Mouse (Mus musculus) liver, embryonic 13.5 days (tissue): ENCODE results near the gene Suclg2. TPM values are rescaled to one million over a fixed set of nuclear protein-coding genes. Genes with fewer than 3 reads are reported as not detected.

Source experiments
- ATAC-seq: fragments of 200-750 bp; cut with Nextera tagmentation; 2 replicates; pipeline ENCODE4 v1.8.0; 2017; ENCODE audit warnings: low read depth, mild to moderate bottlenecking, moderate number of reproducible peaks, moderate library complexity
- DNase-seq: peaks from one replicate; pipeline ENCODE4 v3.0.0; 2022
- H3K27ac ChIP-seq: fragments of 300-500 bp; sonication (generic); 2 replicates; pipeline ENCODE4 v1.5.1; 2015; ENCODE audit warnings: moderate library complexity, mild to moderate bottlenecking, inconsistent platforms
- H3K27me3 ChIP-seq: fragments of 300-500 bp; sonication (generic); 2 replicates; pipeline ENCODE4 v1.6.1; 2015; ENCODE audit warnings: mild to moderate bottlenecking, inconsistent platforms
- H3K36me3 ChIP-seq: fragments of 300-500 bp; sonication (generic); 2 replicates; pipeline ENCODE4 v1.6.1; 2015; ENCODE audit warnings: mild to moderate bottlenecking, inconsistent platforms
- H3K4me1 ChIP-seq: fragments of 300-500 bp; sonication (generic); replicated peaks from 2 replicates; pipeline ENCODE4 v1.6.1; 2015; ENCODE audit warnings: inconsistent platforms
- H3K4me2 ChIP-seq: fragments of 300-500 bp; sonication (generic); 2 replicates; pipeline ENCODE4 v1.6.1; 2015; ENCODE audit warnings: inconsistent platforms, mild to moderate bottlenecking, moderate library complexity
- H3K4me3 ChIP-seq: fragments of 300-500 bp; sonication (generic); replicated peaks from 2 replicates; pipeline ENCODE4 v1.5.1; 2015; ENCODE audit warnings: mild to moderate bottlenecking, inconsistent platforms
- H3K9ac ChIP-seq: fragments of 300-500 bp; sonication (generic); 2 replicates; pipeline ENCODE4 v1.6.1; 2015; ENCODE audit warnings: mild to moderate bottlenecking, inconsistent platforms
- H3K9me3 ChIP-seq: fragments of 300-500 bp; sonication (generic); replicated peaks from 2 replicates; pipeline ENCODE4 v1.6.1; 2016; ENCODE audit warnings: inconsistent platforms
- WGBS: fragments of 180-500 bp; shearing (Covaris S2); methylation state at CpG from one replicate; pipeline ENCODE4 v1.1.7; 2015; ENCODE audit not compliant: insufficient replicate concordance; 5-methylcytosine and 5-hydroxymethylcytosine counted together
- polyA plus RNA-seq: library from polyadenylated mRNA; unstranded; fragments of >200 nt; fragmentation: Nextera tagmentation; extraction: Ambion mirVana; gene quantifications from 2 replicates; pipeline ENCODE4 v1.2.1, GENCODE M21; 2015

Gene Suclg2
- polyA plus RNA-seq, 1 experiment from 2014 or later: 40.6 TPM

DNA sequence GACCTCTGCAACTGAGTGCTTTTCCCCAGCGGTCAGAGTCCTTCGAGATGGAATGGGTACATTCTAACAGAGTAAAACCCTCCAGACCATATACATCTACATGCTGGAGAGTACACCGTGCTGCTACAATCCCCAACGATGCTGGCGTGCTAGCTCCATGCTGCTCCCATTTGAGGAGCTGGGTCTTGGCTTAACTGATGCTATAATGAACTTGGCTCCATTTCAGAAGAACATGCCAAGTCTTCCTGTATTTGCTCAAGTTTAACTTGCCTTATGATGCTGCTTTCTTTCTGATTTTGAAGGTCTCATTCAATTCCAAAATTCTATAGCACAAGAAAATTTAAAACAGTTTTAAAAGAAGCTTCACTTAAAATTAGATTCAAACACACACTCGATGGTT lies 162.3 kb downstream of the Suclg2 start:
- DNase-seq: no peak
- H3K27me3 ChIP-seq: no peaks in the 10 kb centered on the region
- H3K27ac ChIP-seq: no peak overlapping the region
- no peak overlapping the region for H3K9ac ChIP-seq
- no peak overlapping the region for H3K4me2 ChIP-seq
- no peaks in the 10 kb centered on the region for H3K9me3 ChIP-seq
- 75% methylated on average over 6 of the region's 6 CpGs for WGBS
- H3K36me3 ChIP-seq: no peaks in the 10 kb centered on the region
- no peak overlapping the region for H3K4me3 ChIP-seq
- H3K4me1 ChIP-seq: no peaks in the 10 kb centered on the region
- ATAC-seq: no peak

DNA sequence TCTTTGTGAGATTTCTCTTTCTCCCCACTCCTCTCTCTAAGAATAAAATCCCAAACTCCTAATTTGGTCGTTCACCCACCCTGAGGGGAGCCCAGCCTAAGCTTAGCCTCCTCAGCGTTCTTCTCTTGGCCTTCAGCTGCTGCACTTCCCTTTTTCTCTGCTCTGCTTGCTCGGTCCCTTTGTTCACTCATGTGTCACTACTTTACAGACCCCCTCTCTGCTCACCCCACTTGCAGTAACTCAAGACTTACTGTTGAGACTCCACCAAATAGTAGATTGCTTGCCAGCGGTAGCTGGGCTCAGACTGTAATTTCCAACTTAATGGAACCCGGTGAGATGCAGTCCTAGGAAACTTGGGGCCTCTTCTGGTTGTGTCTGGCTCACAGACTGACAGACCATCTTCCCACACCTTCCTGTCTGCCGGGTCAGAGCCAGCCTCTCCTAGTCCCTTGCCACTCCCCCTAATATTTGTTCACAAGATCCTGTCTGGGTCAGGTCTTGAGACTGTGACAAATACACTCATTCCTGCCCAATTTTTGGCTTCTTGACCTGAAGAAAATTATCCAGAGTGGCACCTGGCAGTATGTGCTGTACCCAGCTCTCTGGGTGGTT lies 166.2 kb downstream of the Suclg2 start:
- Histone ChIP-seq H3K4me1 (no peaks in the 10 kb centered on the region), H3K36me3 (peaks cover 3% of the 10 kb centered on the region; the same call in 1 of the 2 replicates), H3K9me3 (no peaks in the 10 kb centered on the region), H3K27me3 (no peaks in the 10 kb centered on the region), H3K9ac (no peak overlapping the region), H3K4me2 (no peak overlapping the region), H3K4me3 (no peak overlapping the region), H3K27ac (no peak overlapping the region)
- DNase-seq (no peak), ATAC-seq (no peak)
- WGBS: 23% methylated on average over 6 of the region's 6 CpGs

DNA sequence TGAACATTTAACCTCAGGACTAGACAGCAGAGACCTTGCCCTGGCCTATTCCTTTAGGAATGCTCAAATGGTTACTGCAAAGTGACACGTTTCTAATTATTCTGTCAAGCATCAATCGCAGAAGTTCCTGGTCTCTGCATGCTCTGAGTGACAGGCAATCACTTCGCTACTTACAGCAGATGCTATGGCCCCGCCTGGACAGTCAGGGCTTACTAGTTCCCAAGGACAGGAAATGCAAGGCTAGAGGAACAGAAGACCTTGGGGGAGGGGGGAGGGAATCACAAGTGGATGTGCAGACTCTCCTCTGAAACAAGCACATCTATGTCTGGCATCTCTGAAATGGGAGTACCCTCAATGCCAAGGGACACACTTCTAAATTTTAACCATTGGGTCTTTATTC lies 167.6 kb downstream of the Suclg2 start:
- no peak overlapping the region for H3K9ac ChIP-seq
- WGBS: 58% methylated on average over 4 of the region's 4 CpGs
- no peak for DNase-seq
- H3K4me1 ChIP-seq: no peaks in the 10 kb centered on the region
- no peaks in the 10 kb centered on the region for H3K9me3 ChIP-seq
- no peak overlapping the region for H3K27ac ChIP-seq
- no peaks in the 10 kb centered on the region for H3K27me3 ChIP-seq
- no peak overlapping the region for H3K4me2 ChIP-seq
- H3K36me3 ChIP-seq: peaks cover 3% of the 10 kb centered on the region; the same call in 1 of the 2 replicates
- ATAC-seq: no peak
- H3K4me3 ChIP-seq: no peak overlapping the region

DNA sequence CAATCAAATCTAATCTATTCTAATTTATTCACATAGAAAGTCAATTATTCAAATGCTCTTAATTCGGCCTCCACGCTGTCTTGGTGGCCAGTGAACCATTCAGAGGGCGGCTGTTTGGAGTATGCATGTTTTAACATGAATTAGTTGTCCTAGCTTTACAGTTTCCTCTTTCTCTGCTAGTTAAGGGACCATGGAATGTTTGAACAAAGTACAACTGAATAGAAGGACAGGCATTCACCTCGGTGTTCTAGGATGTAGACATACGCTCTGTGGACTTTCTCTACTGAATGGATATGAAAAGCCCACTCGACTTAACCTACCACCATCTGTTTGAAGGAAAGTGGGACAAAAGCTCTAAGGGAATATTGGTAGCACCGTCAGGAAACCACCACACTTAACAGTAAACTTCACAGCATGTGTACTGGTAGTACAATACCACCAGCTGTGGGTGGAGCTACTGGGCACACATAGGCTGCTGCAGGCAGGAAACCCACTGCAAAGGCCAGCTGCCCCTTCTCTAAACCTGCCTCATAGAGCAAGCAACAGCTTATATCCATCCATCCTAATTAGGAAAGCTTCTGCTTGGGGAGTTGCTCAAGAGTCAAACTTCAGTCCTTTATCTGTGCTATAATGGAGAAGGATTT lies 172.3 kb downstream of the Suclg2 start:
- DNase-seq (no peak), ATAC-seq (no peak)
- no peak overlapping the region for H3K9ac ChIP-seq
- no peaks in the 10 kb centered on the region for H3K27me3 ChIP-seq
- 74% methylated on average over 7 of the region's 7 CpGs for WGBS
- no peak overlapping the region for H3K27ac ChIP-seq
- no peak overlapping the region for H3K4me3 ChIP-seq
- no peak overlapping the region for H3K4me2 ChIP-seq
- no peaks in the 10 kb centered on the region for H3K4me1 ChIP-seq
- no peaks in the 10 kb centered on the region for H3K9me3 ChIP-seq
- H3K36me3 ChIP-seq: peaks cover 12% of the 10 kb centered on the region; the same call in 1 of the 2 replicates

DNA sequence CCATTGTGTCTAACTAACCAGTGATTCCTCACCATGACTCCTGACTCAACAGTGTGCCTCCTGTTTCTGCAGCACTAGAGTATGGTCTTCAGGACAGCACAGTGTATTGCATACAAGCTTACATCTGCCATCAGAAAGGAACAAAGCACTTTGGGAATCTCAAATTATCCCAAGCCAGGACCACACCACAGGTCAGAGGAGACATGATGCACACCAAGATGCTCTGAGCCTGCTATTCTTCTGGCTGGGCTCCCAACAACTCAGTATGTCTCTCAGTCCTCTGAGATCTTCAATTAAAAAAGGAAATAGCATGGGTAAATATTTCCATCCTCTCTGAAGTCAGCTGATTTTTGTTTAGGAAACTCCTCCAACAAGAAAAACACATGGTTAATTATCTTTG lies 172.9 kb downstream of the Suclg2 start:
- DNase-seq (no peak), ATAC-seq (no peak)
- no peaks in the 10 kb centered on the region for H3K27me3 ChIP-seq
- no peak overlapping the region for H3K9ac ChIP-seq
- H3K36me3 ChIP-seq: peaks cover 12% of the 10 kb centered on the region; the same call in 1 of the 2 replicates
- H3K4me2 ChIP-seq: no peak overlapping the region
- no peak overlapping the region for H3K27ac ChIP-seq
- H3K4me1 ChIP-seq: no peaks in the 10 kb centered on the region
- H3K4me3 ChIP-seq: no peak overlapping the region
- no peaks in the 10 kb centered on the region for H3K9me3 ChIP-seq

DNA sequence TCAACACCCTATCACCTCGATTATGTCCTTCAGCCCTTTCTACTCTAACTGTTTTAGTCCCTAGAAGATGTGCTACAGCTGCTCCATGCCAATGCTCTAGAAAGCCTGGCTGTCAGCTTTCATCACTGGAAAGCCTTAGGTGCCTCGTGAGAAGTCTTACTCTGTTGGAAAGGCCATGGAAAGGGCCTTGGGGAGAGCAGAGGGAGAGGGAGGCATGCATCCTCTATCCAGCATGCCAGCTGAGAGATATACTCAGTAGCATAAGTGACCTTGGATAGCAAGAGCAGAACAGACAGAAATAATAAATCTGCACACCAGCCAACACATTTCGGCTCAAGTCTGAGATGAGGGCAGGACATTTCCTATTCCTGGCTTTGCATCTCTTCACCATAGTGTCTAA lies 173.3 kb downstream of the Suclg2 start:
- Histone ChIP-seq H3K27me3 (no peaks in the 10 kb centered on the region), H3K27ac (no peak overlapping the region), H3K9me3 (no peaks in the 10 kb centered on the region), H3K4me1 (no peaks in the 10 kb centered on the region), H3K4me3 (no peak overlapping the region), H3K4me2 (no peak overlapping the region), H3K9ac (no peak overlapping the region), H3K36me3 (peaks cover 12% of the 10 kb centered on the region; the same call in 1 of the 2 replicates)
- ATAC-seq (no peak), DNase-seq (no peak)
- WGBS: 62% methylated on average over 3 of the region's 3 CpGs

DNA sequence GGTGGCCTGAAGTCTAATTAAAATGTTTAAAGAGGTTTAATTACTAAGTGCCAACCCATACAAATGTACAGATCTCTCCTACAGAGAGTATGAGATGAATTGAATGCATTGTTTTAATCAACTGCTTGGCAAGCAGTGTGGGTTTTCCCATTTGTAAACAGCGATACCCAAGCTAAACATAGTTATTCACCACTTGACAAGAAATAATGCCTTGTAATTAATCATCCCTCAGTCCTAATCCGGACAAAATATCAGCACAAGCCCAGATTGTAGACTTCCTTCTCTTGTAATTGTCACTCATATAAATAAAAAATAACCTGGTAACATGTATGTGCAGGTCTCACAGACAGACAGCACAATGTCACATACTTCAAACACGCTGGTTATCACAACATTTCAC lies 183.4 kb downstream of the Suclg2 start:
- ATAC-seq: no peak
- Histone ChIP-seq H3K4me3 (no peak overlapping the region), H3K36me3 (0 out of 2 replicates have a peak, but pooled peaks cover 3% of the 10 kb centered on the region), H3K4me2 (no peak overlapping the region), H3K27me3 (no peaks in the 10 kb centered on the region), H3K9ac (no peak overlapping the region), H3K27ac (no peak overlapping the region), H3K9me3 (no peaks in the 10 kb centered on the region), H3K4me1 (no peaks in the 10 kb centered on the region)
- no peak for DNase-seq
- WGBS: 71% methylated on average over 3 of the region's 3 CpGs

DNA sequence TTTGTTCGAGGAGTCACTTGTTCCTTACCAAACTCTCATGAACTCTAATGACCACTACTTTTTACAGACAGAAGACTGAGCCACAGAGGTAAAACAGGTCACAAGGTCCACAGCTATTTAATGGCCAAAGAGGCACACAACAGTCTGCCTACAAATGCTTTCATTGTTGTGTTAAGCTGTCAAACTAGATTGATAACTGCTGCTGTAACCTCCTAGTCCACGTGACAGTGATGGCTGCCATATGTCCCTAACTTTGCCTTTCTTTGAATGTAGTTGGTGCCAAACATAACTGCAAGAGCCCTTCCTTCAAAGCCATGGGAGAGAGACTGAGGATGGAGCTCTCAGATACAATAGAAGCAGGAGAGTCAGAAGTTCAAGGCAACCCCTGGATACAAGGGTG lies 198.8 kb downstream of the Suclg2 start:
- Histone ChIP-seq H3K27me3 (no peaks in the 10 kb centered on the region), H3K4me2 (no peak overlapping the region), H3K4me1 (no peaks in the 10 kb centered on the region), H3K9ac (no peak overlapping the region), H3K27ac (no peak overlapping the region), H3K36me3 (no peaks in the 10 kb centered on the region), H3K4me3 (no peak overlapping the region), H3K9me3 (no peaks in the 10 kb centered on the region)
- ATAC-seq: no peak
- WGBS: 63% methylated on average over 2 of the region's 2 CpGs
- no peak for DNase-seq

DNA sequence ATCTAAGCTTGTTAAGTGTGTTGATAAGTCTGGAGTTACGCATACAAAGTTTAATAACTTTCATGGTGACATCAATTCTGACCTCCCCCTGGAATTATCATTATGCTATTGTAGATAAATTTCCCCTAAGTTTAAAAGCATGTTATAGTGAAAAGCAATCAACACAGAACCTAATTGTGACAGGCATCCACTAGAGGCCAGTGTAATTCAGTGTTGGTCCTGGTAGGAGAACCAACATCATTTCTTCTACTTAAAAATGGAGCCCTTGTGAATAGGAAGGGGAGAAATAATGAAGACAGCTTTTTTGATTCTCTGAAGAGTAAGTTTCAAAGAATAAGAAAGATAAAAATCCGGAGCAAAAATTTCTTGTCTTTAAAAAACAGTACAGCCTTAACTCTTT lies 200.2 kb downstream of the Suclg2 start:
- no peak overlapping the region for H3K4me2 ChIP-seq
- H3K4me3 ChIP-seq: no peak overlapping the region
- no peak overlapping the region for H3K9ac ChIP-seq
- H3K9me3 ChIP-seq: no peaks in the 10 kb centered on the region
- H3K4me1 ChIP-seq: no peaks in the 10 kb centered on the region
- DNase-seq: no peak
- H3K36me3 ChIP-seq: no peaks in the 10 kb centered on the region
- H3K27me3 ChIP-seq: no peaks in the 10 kb centered on the region
- no peak overlapping the region for H3K27ac ChIP-seq
- 64% methylated on average over 2 of the region's 2 CpGs for WGBS
- ATAC-seq: no peak

DNA sequence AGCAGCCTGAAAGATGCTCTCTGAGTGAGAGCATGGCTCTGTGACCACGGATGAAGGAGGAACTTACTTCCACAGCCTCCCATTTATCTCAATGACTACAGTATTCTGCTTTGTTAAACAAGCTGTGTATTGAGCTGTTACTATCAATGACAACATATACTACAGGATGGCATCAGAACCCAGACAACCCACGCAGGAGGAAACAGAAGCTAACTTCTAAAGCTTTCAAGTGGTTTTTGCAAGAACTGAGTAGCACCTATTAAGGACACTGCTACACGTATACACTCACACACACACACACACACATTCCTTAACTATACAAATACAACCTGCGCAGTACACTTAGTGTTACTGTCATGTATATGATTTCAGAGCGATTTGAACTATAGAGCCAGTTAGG lies 202.9 kb downstream of the Suclg2 start:
- Histone ChIP-seq H3K27me3 (no peaks in the 10 kb centered on the region), H3K4me3 (no peak overlapping the region), H3K9me3 (no peaks in the 10 kb centered on the region), H3K27ac (no peak overlapping the region), H3K4me1 (no peaks in the 10 kb centered on the region), H3K4me2 (no peak overlapping the region), H3K9ac (no peak overlapping the region), H3K36me3 (peaks cover 3% of the 10 kb centered on the region; the same call in 1 of the 2 replicates)
- ATAC-seq (no peak), DNase-seq (no peak)
- WGBS: 64% methylated on average over 5 of the region's 5 CpGs

DNA sequence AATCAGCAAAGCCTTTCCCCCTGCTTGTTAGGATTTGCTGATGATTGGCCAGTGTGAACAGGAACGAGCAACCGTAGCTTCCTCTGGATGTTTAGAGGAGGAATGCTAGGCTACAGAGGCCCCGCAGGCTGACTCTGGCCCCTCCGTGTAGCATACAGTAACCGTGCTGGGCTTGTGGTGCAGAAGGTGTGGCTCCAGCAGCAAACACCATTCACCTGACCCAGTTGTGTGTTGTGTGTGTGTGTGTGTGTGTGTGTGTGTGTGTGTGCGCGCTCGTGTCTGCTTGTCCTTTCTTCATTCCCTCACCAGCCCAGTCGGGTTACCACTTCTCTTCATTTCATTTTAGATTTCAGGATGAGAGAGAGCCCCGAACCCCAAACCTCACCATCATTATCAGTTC lies 203.9 kb downstream of the Suclg2 start:
- 80% methylated on average over 10 of the region's 10 CpGs for WGBS
- Histone ChIP-seq H3K4me1 (no peaks in the 10 kb centered on the region), H3K27me3 (no peaks in the 10 kb centered on the region), H3K4me3 (no peak overlapping the region), H3K27ac (no peak overlapping the region), H3K9me3 (no peaks in the 10 kb centered on the region), H3K9ac (no peak overlapping the region), H3K36me3 (peaks cover 3% of the 10 kb centered on the region; the same call in 1 of the 2 replicates), H3K4me2 (no peak overlapping the region)
- ATAC-seq: no peak
- DNase-seq: no peak

DNA sequence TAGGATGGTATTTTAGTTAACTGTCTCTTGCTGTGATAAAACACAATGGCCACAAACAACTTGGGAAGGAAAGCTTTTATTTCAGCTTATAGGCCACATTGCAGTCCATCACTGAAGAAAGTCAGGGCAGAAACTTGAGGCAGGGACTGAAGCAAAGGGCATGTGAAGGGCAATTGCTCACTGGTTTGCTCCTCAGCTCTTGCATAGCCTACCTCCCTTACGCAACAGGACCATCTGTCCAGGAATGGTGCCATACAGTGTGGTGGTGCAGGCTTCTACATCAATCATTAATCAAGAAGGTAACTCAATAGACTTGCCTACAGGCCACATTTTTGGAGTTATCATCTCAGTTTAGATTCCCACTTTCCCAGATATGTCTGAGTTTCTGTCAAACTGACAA lies 206.9 kb downstream of the Suclg2 start:
- H3K27ac ChIP-seq: no peak overlapping the region
- no peak overlapping the region for H3K4me3 ChIP-seq
- DNase-seq (no peak), ATAC-seq (no peak)
- H3K4me1 ChIP-seq: no peaks in the 10 kb centered on the region
- 88% methylated on average over 1 of the region's 1 CpGs for WGBS
- H3K9me3 ChIP-seq: no peaks in the 10 kb centered on the region
- H3K9ac ChIP-seq: no peak overlapping the region
- peaks cover 3% of the 10 kb centered on the region; the same call in 1 of the 2 replicates for H3K36me3 ChIP-seq
- H3K27me3 ChIP-seq: no peaks in the 10 kb centered on the region
- H3K4me2 ChIP-seq: no peak overlapping the region
